Mouse (Mus musculus) embryonic facial prominence, embryonic 11.5 days (tissue): ENCODE results near the gene Naa80. TPM values are rescaled to one million over a fixed set of nuclear protein-coding genes. Genes with fewer than 3 reads are reported as not detected.

Source experiments
- polyA plus RNA-seq: library from polyadenylated mRNA; unstranded; fragments of >200 nt; fragmentation: Nextera tagmentation; extraction: Ambion mirVana; gene quantifications from 2 replicates; pipeline ENCODE4 v1.2.1, GENCODE M21; 2014

The Naa80 gene
- polyA plus RNA-seq, 1 experiment from 2014 or later: 11.8 TPM

Other genes with a start within 250 kb of the Naa80 start
- gene Hemk1, start 240.5 kb upstream of the Naa80 start, polyA plus RNA-seq: 8.2 and 11.0 TPM in 2 replicates
- 0.70 and 0.72 TPM in 2 replicates for gene 6430571L13Rik, start 238.3 kb upstream of the Naa80 start, polyA plus RNA-seq
- gene Cacna2d2, start 179.3 kb upstream of the Naa80 start, polyA plus RNA-seq: 0.59 and 0.63 TPM in 2 replicates
- gene Tmem115, start 44.9 kb upstream of the Naa80 start, polyA plus RNA-seq: 43.3 and 49.7 TPM in 2 replicates
- 14.3 and 18.9 TPM in 2 replicates for gene Cyb561d2, start 36.7 kb upstream of the Naa80 start, polyA plus RNA-seq
- gene Nprl2, start 36.7 kb upstream of the Naa80 start, polyA plus RNA-seq: 39.2 and 41.9 TPM in 2 replicates
- 0.93 and 1.1 TPM in 2 replicates for gene Zmynd10, start 31.6 kb upstream of the Naa80 start, polyA plus RNA-seq
- gene Rassf1, start 27.3 kb upstream of the Naa80 start, polyA plus RNA-seq: 42.4 and 43.3 TPM in 2 replicates
- gene Tusc2, start 15.6 kb upstream of the Naa80 start, polyA plus RNA-seq: 68.5 and 68.9 TPM in 2 replicates
- gene Hyal2, start 10.9 kb upstream of the Naa80 start, polyA plus RNA-seq: 138 and 150 TPM in 2 replicates
- 5.3 and 7.3 TPM in 2 replicates for gene Hyal1, start 2.0 kb upstream of the Naa80 start, polyA plus RNA-seq
- 0.66 TPM in 2 replicates for gene Hyal3, start 1.9 kb downstream of the Naa80 start, polyA plus RNA-seq
- 42.3 and 42.9 TPM in 2 replicates for gene Ifrd2, start 8.8 kb downstream of the Naa80 start, polyA plus RNA-seq
- gene Sema3b, start 30.3 kb downstream of the Naa80 start, polyA plus RNA-seq: 1.1 and 1.3 TPM in 2 replicates
- 369 and 379 TPM in 2 replicates for gene Gnai2, start 56.5 kb downstream of the Naa80 start, polyA plus RNA-seq
- gene Slc38a3, start 90.6 kb downstream of the Naa80 start, polyA plus RNA-seq: 7.0 and 7.6 TPM in 2 replicates
- gene Gnat1, start 100.8 kb downstream of the Naa80 start, polyA plus RNA-seq: 1.4 TPM in 1 of 2 replicates, not detected in the other
- gene Sema3f, start 131.6 kb downstream of the Naa80 start, polyA plus RNA-seq: 17.6 and 17.7 TPM in 2 replicates
- gene Rbm5, start 192.1 kb downstream of the Naa80 start, polyA plus RNA-seq: 184 and 198 TPM in 2 replicates